Mouse (Mus musculus) bone marrow, adult 2 months (tissue): ENCODE data around the gene Slc30a9.

ENCODE experiments used
- CTCF ChIP-seq: fragments of 200-500 bp; IDR thresholded peaks from 2 replicates; pipeline ENCODE4 v1.5.1; 2011; ENCODE audit warnings: low read length, control low read depth; ENCODE audit not compliant: control insufficient read depth, insufficient read depth
- POLR2A ChIP-seq: fragments of 200-500 bp; IDR thresholded peaks from 2 replicates; pipeline ENCODE4 v1.6.1; 2011; ENCODE audit warnings: low read depth, mild to moderate bottlenecking, control low read depth, low read length, borderline replicate concordance; ENCODE audit not compliant: control insufficient read depth

DNA sequence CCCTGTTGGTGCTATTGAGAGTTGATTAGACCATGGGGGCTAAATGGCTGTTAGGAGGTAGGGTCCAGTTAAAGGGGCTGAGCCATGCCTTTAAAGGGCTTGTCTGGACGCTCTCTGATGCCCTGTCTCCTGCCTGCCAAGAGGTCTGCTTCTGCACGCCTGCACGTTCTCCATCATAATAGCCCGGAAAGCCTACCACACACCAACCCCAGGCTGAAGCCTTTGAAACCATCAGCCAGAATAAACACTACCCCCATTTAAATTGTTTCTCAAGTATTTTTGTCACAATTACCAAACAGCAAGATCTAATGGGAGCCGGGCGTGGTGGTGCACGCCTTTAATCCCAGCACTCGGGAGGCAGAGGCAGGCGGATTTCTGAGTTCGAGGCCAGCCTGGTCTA lies 55.6 kb downstream of the Slc30a9 start:
- TF ChIP-seq CTCF (no peak), POLR2A (no peak)
